Mouse (Mus musculus): ENCODE data around the gene Vstm2b. TPM values are rescaled to one million over a fixed set of nuclear protein-coding genes. Genes with fewer than 3 reads are reported as not detected.

The Vstm2b gene
- polyA plus RNA-seq, 2 experiments from 2014 or later, result not detected

Other genes with a start within 250 kb of the Vstm2b start
- not detected for gene 4930433I11Rik, start 89.2 kb downstream of the Vstm2b start, polyA plus RNA-seq (2017; shearing (Covaris generic))
- gene Gm4884, start 134.4 kb downstream of the Vstm2b start, polyA plus RNA-seq (2017; shearing (Covaris generic)), result not detected